Mouse (Mus musculus) thymus, postnatal 0 days (tissue): ENCODE measurements at regions not wholly inside any gene's neighbourhood (a gene's known extent, or its start where the extent isn't known, plus 50 kb on each side); places are given as distances from the start of the nearest gene placed in this dataset.

ENCODE experiments used
- DNase-seq: peaks from one replicate; pipeline ENCODE4 v3.0.0-alpha.2; 2015; ENCODE audit warnings: low spot score

- DNase-seq: no peak
Measured at GRCm38 (mm10) chr4:75130757-75131156, 147.3 kb downstream of the Dmac1 start.

- no peak for DNase-seq
Measured at GRCm38 (mm10) chr4:75115887-75116286, 162.2 kb downstream of the Dmac1 start.

GRCm38 (mm10) chr4:75115346-75115745 lies 162.8 kb downstream of the Dmac1 start:
- DNase-seq: no peak

DNA sequence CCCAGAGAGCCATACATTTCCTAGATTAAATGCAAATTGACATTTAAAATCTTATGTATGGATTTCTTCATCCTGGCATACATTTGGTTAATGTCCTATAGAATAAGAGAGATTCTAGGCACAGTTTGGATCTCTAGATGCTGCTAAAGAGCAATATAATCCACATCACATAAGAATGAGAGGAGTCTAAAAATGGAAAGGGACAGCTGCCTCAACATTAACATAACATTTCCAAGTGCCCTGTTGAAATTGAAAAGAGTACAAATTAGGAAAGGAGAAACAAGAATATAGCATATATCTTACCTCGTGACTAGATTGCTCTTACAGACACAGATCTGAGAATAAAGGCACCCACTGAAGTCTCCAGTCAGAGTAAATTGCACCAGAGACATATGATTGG lies 212.3 kb downstream of the Dmac1 start:
- DNase-seq: no peak

GRCm38 (mm10) chr4:75063275-75063674 lies 214.8 kb downstream of the Dmac1 start:
- peak; percentile 8 for DNase-seq

DNA sequence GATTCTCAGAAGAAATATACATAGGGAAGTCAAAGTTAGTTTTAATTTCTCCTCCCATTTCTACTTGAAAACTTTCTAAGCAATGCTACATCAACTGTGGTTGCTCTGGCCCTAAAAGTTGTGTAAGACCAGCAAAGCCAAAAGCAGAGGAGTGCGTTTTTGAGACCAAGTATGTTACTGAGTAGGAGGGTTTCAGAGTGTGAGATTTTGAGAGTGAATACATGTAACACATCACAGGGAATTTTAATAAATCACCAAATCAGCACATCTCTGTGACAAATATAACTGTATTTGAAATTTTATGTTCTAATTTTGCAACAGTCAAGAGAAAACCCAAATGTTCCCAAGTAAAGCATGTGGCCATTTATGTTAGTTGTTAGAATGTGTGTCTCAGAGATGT lies 234.6 kb downstream of the Dmac1 start:
- no peak for DNase-seq

- DNase-seq: no peak
Measured at GRCm38 (mm10) chr4:75042640-75043039, 235.5 kb downstream of the Dmac1 start.

- DNase-seq: no peak
Measured at GRCm38 (mm10) chr4:75041930-75042579, 236.1 kb downstream of the Dmac1 start.
